Mouse (Mus musculus): ENCODE results near the gene Cd164.

- no peak for TF ChIP-seq CTCF (IDR thresholded peaks at IDR 0.05; ENCODE audit: low read depth)
- TF ChIP-seq EP300 (optimal IDR thresholded peaks at IDR 0.05), result no peak
Measured at GRCm38 (mm10) chr10:41550711-41551110, 31.5 kb downstream of the Cd164 start.

Measured in stomach, postnatal 0 days (tissue).